Mouse (Mus musculus) liver, postnatal 0 days (tissue): ENCODE measurements around the gene Coa5. TPM values are rescaled to one million over a fixed set of nuclear protein-coding genes. Genes with fewer than 3 reads are reported as not detected.

Source experiments
- ATAC-seq: fragments of 200-750 bp; cut with Nextera tagmentation; 2 replicates; pipeline ENCODE4 v1.8.0; 2017; ENCODE audit warnings: mild to moderate bottlenecking, moderate library complexity
- DNase-seq: peaks from one replicate; pipeline ENCODE4 v3.0.0-alpha.2; 2016
- H3K27ac ChIP-seq: fragments of 300-500 bp; sonication (generic); 2 replicates; pipeline ENCODE4 v1.5.1; 2014; ENCODE audit warnings: antibody characterized with exemption, moderate library complexity, mild to moderate bottlenecking, low read depth
- H3K27me3 ChIP-seq: fragments of 300-500 bp; sonication (generic); 2 replicates; pipeline ENCODE4 v1.6.1; 2014; ENCODE audit warnings: low read length, control low read depth, mixed read lengths; ENCODE audit not compliant: insufficient read depth
- H3K36me3 ChIP-seq: fragments of 300-500 bp; sonication (generic); replicated peaks from 2 replicates; pipeline ENCODE4 v1.6.1; 2014; ENCODE audit warnings: mild to moderate bottlenecking, control low read depth, low read length, moderate library complexity, mixed read lengths; ENCODE audit not compliant: insufficient read depth
- H3K4me1 ChIP-seq: fragments of 300-500 bp; sonication (generic); 2 replicates; pipeline ENCODE4 v1.6.1; 2014; ENCODE audit warnings: antibody characterized with exemption, mild to moderate bottlenecking, control low read depth; ENCODE audit not compliant: insufficient read depth
- H3K4me2 ChIP-seq: fragments of 300-500 bp; sonication (generic); 2 replicates; pipeline ENCODE4 v1.6.1; 2014; ENCODE audit warnings: low read depth, mild to moderate bottlenecking, low read length, moderate library complexity, mixed read lengths
- H3K4me3 ChIP-seq: fragments of 300-500 bp; sonication (generic); 2 replicates; pipeline ENCODE4 v1.5.1; 2014; ENCODE audit warnings: low read depth, low read length
- H3K9ac ChIP-seq: fragments of 300-500 bp; sonication (generic); replicated peaks from 2 replicates; pipeline ENCODE4 v1.6.1; 2014; ENCODE audit warnings: mild to moderate bottlenecking, moderate library complexity
- H3K9me3 ChIP-seq: fragments of 300-500 bp; sonication (generic); 2 replicates; pipeline ENCODE4 v1.6.1; 2016; ENCODE audit warnings: mild to moderate bottlenecking, control low read depth, low read length, mixed read lengths
- CTCF ChIP-seq: sonication (generic); IDR thresholded peaks from 2 replicates; pipeline ENCODE4 v1.5.1; 2016; ENCODE audit warnings: antibody characterized with exemption, low read depth
- EP300 ChIP-seq: IDR thresholded peaks from 2 replicates; pipeline ENCODE4 v1.6.1; 2016; ENCODE audit warnings: antibody characterized with exemption, low read depth, mild to moderate bottlenecking
- WGBS: fragments of 180-500 bp; shearing (Covaris S2); extraction: QIAGEN DNeasy Blood & Tissue Kit; methylation state at CpG from one replicate; pipeline ENCODE4 v1.1.7; 2014; ENCODE audit not compliant: insufficient replicate concordance; 5-methylcytosine and 5-hydroxymethylcytosine counted together
- polyA plus RNA-seq: library from polyadenylated mRNA; unstranded; fragments of >200 nt; fragmentation: Nextera tagmentation; extraction: Ambion mirVana; gene quantifications from 2 replicates; pipeline ENCODE4 v1.2.1, GENCODE M21; 2015

Gene Coa5
- polyA plus RNA-seq, 1 experiment from 2014 or later, result 23.0 TPM

GRCm38 (mm10) chr1:37379536-37379935 lies 50.4 kb downstream of the Coa5 start:
- Histone ChIP-seq H3K27me3 (no peaks in the 10 kb centered on the region), H3K9ac (no peak overlapping the region), H3K9me3 (no peaks in the 10 kb centered on the region), H3K27ac (no peak overlapping the region), H3K36me3 (peaks cover 33% of the 10 kb centered on the region), H3K4me2 (no peak overlapping the region), H3K4me1 (no peaks in the 10 kb centered on the region), H3K4me3 (no peak overlapping the region)
- TF ChIP-seq EP300 (no peak), CTCF (no peak)
- DNase-seq, result no peak
- ATAC-seq, result no peak
- 64% methylated on average over 4 of the region's 4 CpGs for WGBS

- TF ChIP-seq EP300 (no peak), CTCF (no peak)
- no peak overlapping the region for H3K9ac ChIP-seq
- WGBS, result 85% methylated on average over 5 of the region's 5 CpGs
These were observed 51.8 kb downstream of the Coa5 start for GRCm38 (mm10) chr1:37378095-37378494.

DNA sequence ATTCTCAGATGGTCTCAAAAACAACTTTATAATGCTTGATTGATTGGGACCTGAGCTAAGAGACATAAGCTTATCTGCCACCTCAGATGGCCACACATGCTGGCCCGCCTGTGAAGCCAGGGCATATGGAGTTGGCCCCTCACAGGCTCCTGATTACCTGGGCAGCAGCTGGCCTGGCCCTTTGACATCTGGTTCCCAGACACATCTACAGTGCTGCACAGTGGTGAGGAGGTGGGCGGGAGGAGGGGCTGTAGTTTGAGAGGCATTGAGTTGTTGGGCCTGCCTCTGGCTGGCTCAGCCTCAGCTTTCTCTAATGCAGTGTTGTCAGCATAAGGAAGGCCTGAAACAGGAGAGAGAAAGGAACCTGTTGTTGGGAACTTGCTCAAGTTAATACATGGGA lies 53.2 kb downstream of the Coa5 start:
- no peaks in the 10 kb centered on the region for H3K4me1 ChIP-seq
- H3K4me3 ChIP-seq, result no peak overlapping the region
- no peak for DNase-seq
- no peak overlapping the region for H3K9ac ChIP-seq
- 79% methylated on average over 2 of the region's 2 CpGs for WGBS
- H3K36me3 ChIP-seq, result peaks cover 32% of the 10 kb centered on the region
- TF ChIP-seq CTCF (no peak), EP300 (no peak)
- no peak overlapping the region for H3K4me2 ChIP-seq
- H3K9me3 ChIP-seq, result no peaks in the 10 kb centered on the region
- no peak for ATAC-seq
- H3K27me3 ChIP-seq, result no peaks in the 10 kb centered on the region
- H3K27ac ChIP-seq, result no peak overlapping the region

More at GRCm38 (mm10) chr1:37378095-37378494, 51.8 kb downstream of the Coa5 start:
- Histone ChIP-seq H3K36me3 (peaks cover 33% of the 10 kb centered on the region), H3K27me3 (no peaks in the 10 kb centered on the region), H3K4me3 (no peak overlapping the region), H3K9me3 (no peaks in the 10 kb centered on the region), H3K4me2 (no peak overlapping the region), H3K27ac (no peak overlapping the region), H3K4me1 (no peaks in the 10 kb centered on the region)
- ATAC-seq (no peak), DNase-seq (no peak)

DNA sequence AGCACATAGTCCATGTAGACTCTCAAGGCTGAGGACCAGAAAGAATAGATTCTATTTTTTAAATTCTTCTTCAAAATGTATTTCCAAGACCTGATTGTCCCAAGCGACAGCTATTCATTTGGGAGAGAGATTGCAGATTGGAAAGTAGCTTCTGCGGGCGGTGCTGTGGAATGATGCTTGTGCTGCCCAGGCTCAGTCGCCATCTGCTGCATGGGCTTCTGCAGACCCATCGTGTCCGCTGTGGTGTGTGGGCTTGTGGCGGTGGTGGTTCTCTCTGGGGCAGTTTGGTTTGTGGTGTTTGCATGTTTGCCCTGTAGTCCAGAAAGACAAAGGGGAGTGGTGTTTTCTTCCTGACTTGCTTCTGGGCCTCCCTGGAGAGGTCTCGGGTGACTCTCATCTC lies 53.7 kb downstream of the Coa5 start:
- Histone ChIP-seq H3K4me1 (no peaks in the 10 kb centered on the region), H3K27ac (no peak overlapping the region), H3K27me3 (no peaks in the 10 kb centered on the region), H3K9ac (no peak overlapping the region), H3K36me3 (peaks cover 33% of the 10 kb centered on the region), H3K9me3 (no peaks in the 10 kb centered on the region), H3K4me2 (no peak overlapping the region), H3K4me3 (no peak overlapping the region)
- DNase-seq, result no peak
- WGBS, result 79% methylated on average over 8 of the region's 8 CpGs
- TF ChIP-seq EP300 (no peak), CTCF (no peak)
- no peak for ATAC-seq

GRCm38 (mm10) chr1:37368768-37369385 lies 61.0 kb downstream of the Coa5 start:
- no peak overlapping the region for H3K27ac ChIP-seq
- no peak for ATAC-seq
- no peak overlapping the region for H3K9ac ChIP-seq
- no peak for DNase-seq
- no peaks in the 10 kb centered on the region for H3K9me3 ChIP-seq
- WGBS, result 79% methylated on average over 7 of the region's 7 CpGs
- no peaks in the 10 kb centered on the region for H3K4me1 ChIP-seq
- peaks cover 55% of the 10 kb centered on the region for H3K36me3 ChIP-seq
- no peak overlapping the region for H3K4me3 ChIP-seq
- TF ChIP-seq CTCF (no peak), EP300 (no peak)
- no peak overlapping the region for H3K4me2 ChIP-seq
- no peaks in the 10 kb centered on the region for H3K27me3 ChIP-seq

DNA sequence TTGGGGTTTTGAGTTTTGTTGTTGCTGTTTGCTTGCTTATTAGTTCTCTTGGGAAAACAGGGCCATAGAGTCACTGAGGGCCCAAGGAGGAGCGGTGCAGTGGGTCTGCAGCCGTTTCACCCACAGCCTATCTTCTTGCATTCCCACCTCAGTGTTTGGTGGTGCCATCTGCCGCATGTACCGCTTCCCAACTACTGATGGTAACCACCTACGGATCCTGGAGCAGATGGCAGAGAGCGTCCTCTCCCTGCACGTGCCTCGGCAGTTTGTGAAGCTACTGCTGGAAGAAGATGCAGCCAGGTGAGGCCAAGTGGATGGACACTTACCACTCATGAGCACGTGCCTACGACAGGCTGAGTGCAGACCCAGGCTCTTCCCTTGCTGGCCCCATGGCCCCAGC lies 61.8 kb downstream of the Coa5 start:
- no peak for ATAC-seq
- TF ChIP-seq EP300 (no peak), CTCF (no peak)
- WGBS, result 87% methylated on average over 10 of the region's 10 CpGs

More for the DNA sequence above, 61.8 kb downstream of the Coa5 start:
- Histone ChIP-seq H3K4me3 (no peak overlapping the region), H3K9me3 (no peaks in the 10 kb centered on the region), H3K9ac (no peak overlapping the region), H3K36me3 (peaks cover 57% of the 10 kb centered on the region), H3K27ac (no peak overlapping the region), H3K4me1 (no peaks in the 10 kb centered on the region), H3K4me2 (no peak overlapping the region), H3K27me3 (no peaks in the 10 kb centered on the region)
- DNase-seq, result no peak

Other genes with a start within 250 kb of the Coa5 start
- gene Cnga3, start 215.7 kb downstream of the Coa5 start, polyA plus RNA-seq, result not detected in 2 replicates
- 5.0 and 6.7 TPM in 2 replicates for gene Inpp4a, start 130.2 kb downstream of the Coa5 start, polyA plus RNA-seq
- 77.0 and 78.6 TPM in 2 replicates for gene Unc50, start within 50 bp of the Coa5 start, polyA plus RNA-seq
- gene Mgat4a, start 110.9 kb upstream of the Coa5 start, polyA plus RNA-seq, result 0.66 and 1.4 TPM in 2 replicates